Mouse (Mus musculus): ENCODE data around the gene Specc1l. TPM values are rescaled to one million over a fixed set of nuclear protein-coding genes. Genes with fewer than 3 reads are reported as not detected.
"Not testable (repeated sequence)": the region's sequence is repeated elsewhere in the genome, so short reads cannot be mapped to it uniquely, and the experiment has no call there.

Specc1l gene
- polyA plus RNA-seq, 1 experiment from 2014 or later: 48.2 TPM

DNA sequence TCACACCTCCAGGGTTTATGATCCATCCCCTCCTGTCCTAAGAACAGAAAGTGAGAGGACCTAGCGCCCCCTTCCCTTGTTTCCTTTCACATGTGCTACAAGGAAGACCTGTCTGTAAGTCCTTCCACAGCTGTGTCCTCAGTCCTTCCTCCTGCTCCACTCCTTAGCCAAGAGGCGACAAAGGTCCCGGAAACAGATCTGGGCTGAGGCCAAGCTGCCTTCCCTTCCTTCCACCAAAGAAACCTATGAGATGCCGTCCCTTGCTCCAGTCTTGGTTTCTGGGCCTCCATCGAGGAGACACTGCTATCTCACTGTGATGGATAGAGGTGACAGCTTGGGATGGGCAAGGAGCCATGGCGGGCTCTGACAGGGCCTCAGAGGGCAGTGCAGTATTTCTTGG, 123.2 kb downstream of the Specc1l start:
- no peak for ATAC-seq (ENCODE audit: low read depth)
- peaks cover 17% of the 10 kb centered on the region; the same call in 1 of the 2 replicates for H3K4me1 ChIP-seq (replicated peaks; ENCODE audit: control insufficient read depth, insufficient read depth, low read length)
- 50% methylated on average over 6 of the region's 6 CpGs for WGBS
- H3K4me2 ChIP-seq (ENCODE audit: low read depth, low read length): no peak overlapping the region
- no peak overlapping the region for H3K27ac ChIP-seq (ENCODE audit: low read length)
- peaks cover 2% of the 10 kb centered on the region; the same call in 1 of the 2 replicates for H3K36me3 ChIP-seq (ENCODE audit: control insufficient read depth, insufficient read depth, low read length)
- no peaks in the 10 kb centered on the region for H3K9me3 ChIP-seq (ENCODE audit: control insufficient read depth, low read length)
- no peaks in the 10 kb centered on the region for H3K27me3 ChIP-seq (ENCODE audit: control insufficient read depth, insufficient read depth, low read depth, low read length)
- H3K9ac ChIP-seq (ENCODE audit: low read length): no peak overlapping the region
- H3K4me3 ChIP-seq (ENCODE audit: low read length): no peak overlapping the region

DNA sequence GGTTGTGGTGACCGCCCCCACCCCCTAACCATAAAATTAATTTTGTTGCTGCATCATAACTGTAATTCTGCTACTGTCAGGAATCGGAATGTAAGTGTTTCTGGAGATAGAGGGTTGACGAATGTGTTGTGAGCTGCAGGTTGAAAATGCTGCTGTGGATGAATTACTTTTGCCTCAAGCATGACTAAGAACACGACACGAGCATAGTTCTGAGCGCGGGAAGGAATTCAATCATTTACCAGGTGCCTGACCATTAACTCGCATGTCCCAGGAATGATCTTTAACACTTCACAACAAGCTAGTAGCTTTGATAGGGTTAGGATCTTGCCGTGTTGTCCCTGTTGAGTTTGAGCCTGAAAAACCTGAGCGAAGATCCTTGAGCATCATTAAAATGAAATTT, 125.4 kb downstream of the Specc1l start:
- H3K4me2 ChIP-seq (ENCODE audit: low read depth, low read length): no peak overlapping the region
- no peaks in the 10 kb centered on the region for H3K27me3 ChIP-seq (ENCODE audit: control insufficient read depth, insufficient read depth, low read depth, low read length)
- peaks cover 14% of the 10 kb centered on the region; the same call in 1 of the 2 replicates for H3K4me1 ChIP-seq (replicated peaks; ENCODE audit: control insufficient read depth, insufficient read depth, low read length)
- 75% methylated on average over 10 of the region's 10 CpGs for WGBS
- H3K27ac ChIP-seq (ENCODE audit: low read length): no peak overlapping the region
- peaks cover 2% of the 10 kb centered on the region; the same call in 1 of the 2 replicates for H3K36me3 ChIP-seq (ENCODE audit: control insufficient read depth, insufficient read depth, low read length)
- no peak overlapping the region for H3K9ac ChIP-seq (ENCODE audit: low read length)
- ATAC-seq (ENCODE audit: low read depth): no peak
- no peak overlapping the region for H3K4me3 ChIP-seq (ENCODE audit: low read length)
- H3K9me3 ChIP-seq (ENCODE audit: control insufficient read depth, low read length): no peaks in the 10 kb centered on the region

DNA sequence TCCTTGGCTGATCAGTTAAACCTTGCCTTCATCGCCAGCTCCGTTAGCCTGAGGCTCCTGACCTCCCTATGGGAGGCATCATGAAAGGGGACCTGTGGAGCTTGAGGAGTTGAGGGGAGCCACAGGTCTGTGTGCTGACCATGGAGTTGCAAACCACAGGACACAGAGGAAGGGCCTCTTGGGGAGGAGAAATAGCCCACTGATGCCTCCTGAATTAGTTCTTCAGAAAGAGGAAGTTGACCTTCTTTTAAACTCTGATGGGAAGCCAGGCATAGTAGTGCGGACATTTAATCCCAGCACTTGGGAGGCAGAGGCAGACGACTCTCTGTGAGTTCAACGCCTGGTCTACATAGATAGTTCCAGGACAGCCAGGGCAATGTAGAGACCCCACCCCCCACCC, 127.0 kb downstream of the Specc1l start:
- ATAC-seq (ENCODE audit: low read depth): no peak
- WGBS: 81% methylated on average over 5 of the region's 5 CpGs

DNA sequence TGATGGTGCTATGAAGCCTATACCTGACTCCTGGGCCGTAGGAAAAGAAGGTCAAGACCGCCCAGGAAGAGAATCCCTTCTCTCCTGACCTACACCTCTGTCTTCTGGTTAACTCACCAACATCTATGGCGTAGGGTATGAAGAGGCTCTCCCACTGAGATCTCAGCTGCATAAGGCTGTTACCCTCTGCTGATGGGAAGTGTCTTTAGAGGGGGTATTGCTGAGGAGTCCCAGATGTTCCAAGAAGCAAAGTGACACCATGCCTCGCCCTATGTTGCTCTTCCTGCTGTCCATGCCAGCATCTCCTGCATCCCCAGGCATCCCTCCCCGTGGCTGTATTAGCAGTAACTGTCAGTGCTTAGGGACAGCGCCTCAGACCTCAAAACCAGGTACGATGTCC, 127.5 kb downstream of the Specc1l start:
- Histone ChIP-seq H3K27me3 (ENCODE audit: control insufficient read depth, insufficient read depth, low read depth, low read length) (no peaks in the 10 kb centered on the region), H3K4me1 (replicated peaks; ENCODE audit: control insufficient read depth, insufficient read depth, low read length) (0 out of 2 replicates have a peak, but pooled peaks cover 4% of the 10 kb centered on the region), H3K4me2 (ENCODE audit: low read depth, low read length) (no peak overlapping the region), H3K4me3 (ENCODE audit: low read length) (no peak overlapping the region), H3K27ac (ENCODE audit: low read length) (no peak overlapping the region), H3K9me3 (ENCODE audit: control insufficient read depth, low read length) (no peaks in the 10 kb centered on the region), H3K36me3 (ENCODE audit: control insufficient read depth, insufficient read depth, low read length) (0 out of 2 replicates have a peak, but pooled peaks cover 2% of the 10 kb centered on the region), H3K9ac (ENCODE audit: low read length) (no peak overlapping the region)
- WGBS: 71% methylated on average over 7 of the region's 7 CpGs
- peak; percentile 57; the same call in 1 of the 2 replicates for ATAC-seq (ENCODE audit: low read depth)

More for the DNA sequence above, 127.0 kb downstream of the Specc1l start:
- Histone ChIP-seq H3K27ac (ENCODE audit: low read length) (no peak overlapping the region), H3K9me3 (ENCODE audit: control insufficient read depth, low read length) (no peaks in the 10 kb centered on the region), H3K27me3 (ENCODE audit: control insufficient read depth, insufficient read depth, low read depth, low read length) (no peaks in the 10 kb centered on the region), H3K4me3 (ENCODE audit: low read length) (no peak overlapping the region), H3K4me2 (ENCODE audit: low read depth, low read length) (no peak overlapping the region), H3K4me1 (replicated peaks; ENCODE audit: control insufficient read depth, insufficient read depth, low read length) (peaks cover 9% of the 10 kb centered on the region; the same call in 1 of the 2 replicates), H3K36me3 (ENCODE audit: control insufficient read depth, insufficient read depth, low read length) (0 out of 2 replicates have a peak, but pooled peaks cover 2% of the 10 kb centered on the region), H3K9ac (ENCODE audit: low read length) (no peak overlapping the region)

DNA sequence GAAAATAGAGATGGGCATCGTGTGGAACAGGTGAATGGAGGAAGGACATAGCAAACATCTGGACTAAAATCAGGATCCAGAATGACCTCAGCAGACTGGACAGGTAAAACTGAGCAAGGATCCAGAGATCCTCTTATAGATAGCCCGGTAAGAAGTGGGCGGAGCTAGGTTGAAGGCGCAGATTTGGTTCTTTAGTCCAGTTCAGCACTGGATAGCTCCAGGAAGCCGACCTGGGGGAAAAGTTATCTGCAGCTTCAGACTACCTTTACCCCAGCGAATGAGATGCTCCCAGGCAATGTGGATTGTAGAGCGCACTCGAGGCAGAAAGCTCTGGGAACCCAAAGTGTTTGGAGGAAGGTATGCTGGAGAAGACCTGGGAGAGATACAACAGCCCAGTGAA, 130.1 kb downstream of the Specc1l start:
- WGBS: 29% methylated on average over 8 of the region's 8 CpGs

DNA sequence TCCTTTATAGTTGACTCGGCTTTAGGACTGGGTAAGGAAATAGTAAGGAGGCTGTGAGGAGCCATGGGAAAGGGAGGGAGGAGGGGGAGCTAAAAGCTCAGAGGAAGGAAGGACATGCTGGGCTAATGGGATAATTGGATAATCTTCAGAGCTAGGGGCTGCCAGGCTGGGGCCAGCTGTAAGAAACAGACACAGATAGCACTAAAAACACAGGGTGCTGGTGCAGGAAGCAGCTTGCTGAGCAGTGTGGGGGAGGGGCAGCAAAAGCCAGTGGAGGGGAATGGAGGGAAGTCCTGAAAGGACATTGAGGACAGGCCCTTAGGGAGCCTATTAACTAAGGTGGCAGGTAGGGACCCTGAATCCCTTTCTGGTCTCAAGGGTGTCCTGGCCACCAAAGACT, 132.7 kb downstream of the Specc1l start:
- H3K4me1 ChIP-seq (replicated peaks; ENCODE audit: control insufficient read depth, insufficient read depth, low read length); H3K4me2 ChIP-seq (ENCODE audit: low read depth, low read length); H3K27me3 ChIP-seq (ENCODE audit: control insufficient read depth, insufficient read depth, low read depth, low read length); H3K27ac ChIP-seq (ENCODE audit: low read length); H3K4me3 ChIP-seq (ENCODE audit: low read length); H3K9me3 ChIP-seq (ENCODE audit: control insufficient read depth, low read length); H3K36me3 ChIP-seq (ENCODE audit: control insufficient read depth, insufficient read depth, low read length); H3K9ac ChIP-seq (ENCODE audit: low read length): not testable (repeated sequence)
- peak; percentile 28 for ATAC-seq (ENCODE audit: low read depth)
- 61% methylated on average over 1 of the region's 1 CpGs for WGBS

More for the DNA sequence above, 130.1 kb downstream of the Specc1l start:
- Histone ChIP-seq H3K27me3 (ENCODE audit: control insufficient read depth, insufficient read depth, low read depth, low read length) (no peaks in the 10 kb centered on the region), H3K4me1 (replicated peaks; ENCODE audit: control insufficient read depth, insufficient read depth, low read length) (no peaks in the 10 kb centered on the region), H3K9me3 (ENCODE audit: control insufficient read depth, low read length) (no peaks in the 10 kb centered on the region), H3K9ac (ENCODE audit: low read length) (no peak overlapping the region), H3K27ac (ENCODE audit: low read length) (no peak overlapping the region), H3K4me3 (ENCODE audit: low read length) (no peak overlapping the region), H3K36me3 (ENCODE audit: control insufficient read depth, insufficient read depth, low read length) (no peaks in the 10 kb centered on the region), H3K4me2 (ENCODE audit: low read depth, low read length) (no peak overlapping the region)
- no peak for ATAC-seq (ENCODE audit: low read depth)

DNA sequence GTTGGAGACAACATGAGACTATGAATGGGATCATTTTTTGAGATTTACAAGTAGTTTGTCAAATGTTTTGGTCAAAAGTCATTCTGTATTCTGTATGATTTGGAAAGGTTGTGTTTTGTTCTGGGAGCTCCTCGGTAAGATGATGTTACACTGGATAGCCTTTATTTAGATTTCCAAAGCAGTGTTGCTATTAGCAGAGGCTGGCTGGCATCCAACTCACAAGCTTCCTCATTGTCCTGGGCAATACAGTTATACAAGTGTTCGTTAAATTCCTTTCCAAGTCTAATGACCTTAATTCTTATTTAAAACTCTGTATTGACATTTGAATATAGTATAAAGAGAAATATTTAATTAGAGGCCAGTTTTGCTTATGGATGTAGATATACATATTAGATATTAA, 133.4 kb downstream of the Specc1l start:
- Histone ChIP-seq H3K9ac (ENCODE audit: low read length) (no peak overlapping the region), H3K27ac (ENCODE audit: low read length) (no peak overlapping the region), H3K9me3 (ENCODE audit: control insufficient read depth, low read length) (no peaks in the 10 kb centered on the region), H3K4me1 (replicated peaks; ENCODE audit: control insufficient read depth, insufficient read depth, low read length) (no peaks in the 10 kb centered on the region), H3K4me2 (ENCODE audit: low read depth, low read length) (no peak overlapping the region), H3K4me3 (ENCODE audit: low read length) (no peak overlapping the region), H3K27me3 (ENCODE audit: control insufficient read depth, insufficient read depth, low read depth, low read length) (no peaks in the 10 kb centered on the region), H3K36me3 (ENCODE audit: control insufficient read depth, insufficient read depth, low read length) (no peaks in the 10 kb centered on the region)
- WGBS: 34% methylated on average over 2 of the region's 2 CpGs
- ATAC-seq (ENCODE audit: low read depth): no peak

DNA sequence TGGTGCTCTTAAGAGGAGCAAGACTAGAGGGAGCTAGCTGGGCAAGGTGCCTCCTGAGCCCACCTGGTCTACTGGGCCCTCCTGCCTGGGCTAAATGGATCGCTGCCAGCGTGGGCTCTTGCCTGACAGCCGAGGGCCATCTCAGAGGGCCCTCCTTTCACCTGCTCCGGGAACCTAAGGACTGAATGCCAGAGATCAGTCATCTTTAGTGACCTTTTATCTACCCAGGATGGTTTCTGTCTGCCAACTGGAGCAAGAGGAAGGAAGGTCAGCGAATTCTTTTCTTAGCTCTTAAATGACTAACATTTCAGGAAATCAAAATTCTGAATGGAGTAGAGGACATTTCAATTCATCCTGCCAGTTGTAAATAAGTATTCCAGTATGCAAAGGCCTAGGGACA, 138.7 kb downstream of the Specc1l start:
- WGBS: 70% methylated on average over 5 of the region's 5 CpGs
- no peaks in the 10 kb centered on the region for H3K27me3 ChIP-seq (ENCODE audit: control insufficient read depth, insufficient read depth, low read depth, low read length)
- H3K4me2 ChIP-seq (ENCODE audit: low read depth, low read length): no peak overlapping the region
- H3K4me3 ChIP-seq (ENCODE audit: low read length): no peak overlapping the region
- H3K4me1 ChIP-seq (replicated peaks; ENCODE audit: control insufficient read depth, insufficient read depth, low read length): no peaks in the 10 kb centered on the region
- no peak for ATAC-seq (ENCODE audit: low read depth)
- H3K36me3 ChIP-seq (ENCODE audit: control insufficient read depth, insufficient read depth, low read length): no peaks in the 10 kb centered on the region
- H3K9me3 ChIP-seq (ENCODE audit: control insufficient read depth, low read length): no peaks in the 10 kb centered on the region
- H3K27ac ChIP-seq (ENCODE audit: low read length): no peak overlapping the region
- H3K9ac ChIP-seq (ENCODE audit: low read length): no peak overlapping the region

DNA sequence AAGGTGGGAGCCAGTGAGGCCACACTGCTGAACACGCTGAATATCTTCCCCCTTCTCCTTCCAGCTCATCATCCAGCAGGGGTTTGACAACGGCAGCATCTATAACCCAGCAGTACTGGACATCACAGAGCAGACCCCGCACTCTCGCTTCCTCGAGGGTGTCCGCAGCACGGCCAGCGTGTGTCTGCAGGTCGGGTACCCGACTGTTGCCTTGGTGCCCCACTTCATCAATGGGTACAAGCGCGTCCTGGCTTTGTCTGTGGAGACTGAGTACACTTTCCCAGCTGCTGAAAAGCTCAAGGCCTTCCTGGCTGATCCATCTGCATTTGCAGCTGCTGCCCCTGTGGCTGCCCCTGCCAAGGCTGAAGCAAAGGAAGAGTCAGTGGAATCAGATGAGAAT, 140.7 kb downstream of the Specc1l start:
- Histone ChIP-seq H3K27me3 (ENCODE audit: control insufficient read depth, insufficient read depth, low read depth, low read length) (no peaks in the 10 kb centered on the region), H3K4me1 (replicated peaks; ENCODE audit: control insufficient read depth, insufficient read depth, low read length) (peaks cover 2% of the 10 kb centered on the region; the same call in 1 of the 2 replicates), H3K4me3 (ENCODE audit: low read length) (no peak overlapping the region), H3K9ac (ENCODE audit: low read length) (no peak overlapping the region), H3K4me2 (ENCODE audit: low read depth, low read length) (no peak overlapping the region), H3K36me3 (ENCODE audit: control insufficient read depth, insufficient read depth, low read length) (no peaks in the 10 kb centered on the region), H3K27ac (ENCODE audit: low read length) (no peak overlapping the region), H3K9me3 (ENCODE audit: control insufficient read depth, low read length) (no peaks in the 10 kb centered on the region)
- WGBS: 92% methylated on average over 12 of the region's 12 CpGs
- ATAC-seq (ENCODE audit: low read depth): no peak

DNA sequence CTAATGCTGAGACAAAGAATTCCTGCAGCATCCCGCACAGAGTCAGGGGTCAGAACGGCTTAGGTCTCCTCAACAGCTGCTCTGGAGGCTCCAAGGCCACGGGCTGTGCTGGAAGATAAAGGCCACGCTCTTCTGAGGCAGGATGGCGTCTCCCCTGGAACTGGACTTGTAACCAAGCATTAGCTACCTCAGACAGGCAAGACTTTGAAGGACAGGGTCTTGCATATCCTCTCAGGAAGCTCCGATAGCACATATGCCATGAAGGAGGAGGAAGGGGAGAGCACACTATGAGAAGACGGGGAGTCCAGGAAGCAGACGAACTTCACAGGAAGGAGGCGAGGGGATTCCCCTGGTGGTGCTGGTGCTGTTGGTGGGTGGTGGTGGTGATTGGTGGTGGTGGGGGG, 142.0 kb downstream of the Specc1l start:
- not testable (repeated sequence) for H3K27me3 ChIP-seq (ENCODE audit: control insufficient read depth, insufficient read depth, low read depth, low read length); H3K4me2 ChIP-seq (ENCODE audit: low read depth, low read length); H3K9ac ChIP-seq (ENCODE audit: low read length); H3K4me3 ChIP-seq (ENCODE audit: low read length); H3K27ac ChIP-seq (ENCODE audit: low read length); H3K9me3 ChIP-seq (ENCODE audit: control insufficient read depth, low read length); H3K36me3 ChIP-seq (ENCODE audit: control insufficient read depth, insufficient read depth, low read length); H3K4me1 ChIP-seq (replicated peaks; ENCODE audit: control insufficient read depth, insufficient read depth, low read length)
- peak; percentile 66 for ATAC-seq (ENCODE audit: low read depth)
- 45% methylated on average over 8 of the region's 9 CpGs for WGBS

All from lung, embryonic 16.5 days (tissue).